Mouse (Mus musculus): ENCODE results near the gene Rtl5. TPM values are rescaled to one million over a fixed set of nuclear protein-coding genes. Genes with fewer than 3 reads are reported as not detected.

Rtl5 gene
- polyA plus RNA-seq, 1 experiment, result 6.8 TPM

GRCm38 (mm10) chrX:102067118-102067517 lies 4.0 kb downstream of the Rtl5 start:
- Histone ChIP-seq H3K4me1 (ENCODE audit: control insufficient read depth, insufficient read depth, low read length) (peaks cover 12% of the 10 kb centered on the region), H3K4me3 (replicated peaks; ENCODE audit: extremely low read depth, low read depth, low read length) (no peak overlapping the region)
- TF ChIP-seq CTCF (IDR thresholded peaks at IDR 0.05; ENCODE audit: insufficient read depth, low read length), result no peak
- no peak for TF ChIP-seq POLR2A (IDR thresholded peaks at IDR 0.05; ENCODE audit: borderline replicate concordance, extremely low read depth, low read depth, low read length)
- WGBS, result 75% methylated on average over 6 of the region's 6 CpGs
- DNase-seq, result no peak

- 33% methylated on average over 9 of the region's 9 CpGs for WGBS
- Histone ChIP-seq H3K4me1 (ENCODE audit: control insufficient read depth, insufficient read depth, low read length) (peaks cover 16% of the 10 kb centered on the region), H3K4me3 (replicated peaks; ENCODE audit: extremely low read depth, low read depth, low read length) (no peak overlapping the region)
- DNase-seq, result peak; percentile 62
- TF ChIP-seq CTCF (IDR thresholded peaks at IDR 0.05; ENCODE audit: insufficient read depth, low read length) (peak; percentile 86), POLR2A (IDR thresholded peaks at IDR 0.05; ENCODE audit: borderline replicate concordance, extremely low read depth, low read depth, low read length) (no peak)
These were observed 5.0 kb downstream of the Rtl5 start for GRCm38 (mm10) chrX:102066134-102066533.

- TF ChIP-seq POLR2A (IDR thresholded peaks at IDR 0.05; ENCODE audit: borderline replicate concordance, extremely low read depth, low read depth, low read length) (no peak), CTCF (IDR thresholded peaks at IDR 0.05; ENCODE audit: insufficient read depth, low read length) (no peak)
- DNase-seq, result no peak
- Histone ChIP-seq H3K4me1 (ENCODE audit: control insufficient read depth, insufficient read depth, low read length) (peaks cover 19% of the 10 kb centered on the region), H3K4me3 (replicated peaks; ENCODE audit: extremely low read depth, low read depth, low read length) (no peak overlapping the region)
- WGBS, result 49% methylated on average over 4 of the region's 4 CpGs
These were observed 5.8 kb downstream of the Rtl5 start for GRCm38 (mm10) chrX:102065213-102065775.

GRCm38 (mm10) chrX:102064062-102064461 lies 7.0 kb downstream of the Rtl5 start:
- no peak for TF ChIP-seq POLR2A (IDR thresholded peaks at IDR 0.05; ENCODE audit: borderline replicate concordance, extremely low read depth, low read depth, low read length)
- TF ChIP-seq CTCF (IDR thresholded peaks at IDR 0.05; ENCODE audit: insufficient read depth, low read length), result no peak
- 65% methylated on average over 3 of the region's 3 CpGs for WGBS
- no peak for DNase-seq
- H3K4me3 ChIP-seq (replicated peaks; ENCODE audit: extremely low read depth, low read depth, low read length), result no peak overlapping the region
- H3K4me1 ChIP-seq (ENCODE audit: control insufficient read depth, insufficient read depth, low read length), result peaks cover 18% of the 10 kb centered on the region

- WGBS, result 28% methylated on average over 2 of the region's 2 CpGs
- DNase-seq, result peak; percentile 40
These were observed 10.2 kb downstream of the Rtl5 start for GRCm38 (mm10) chrX:102060891-102061290.

GRCm38 (mm10) chrX:102060243-102060642 lies 10.9 kb downstream of the Rtl5 start:
- DNase-seq, result peak; percentile 19
- no peak overlapping the region for H3K4me3 ChIP-seq (replicated peaks; ENCODE audit: extremely low read depth, low read depth, low read length)
- 52% methylated on average over 5 of the region's 5 CpGs for WGBS
- TF ChIP-seq CTCF (IDR thresholded peaks at IDR 0.05; ENCODE audit: insufficient read depth, low read length) (no peak), POLR2A (IDR thresholded peaks at IDR 0.05; ENCODE audit: borderline replicate concordance, extremely low read depth, low read depth, low read length) (no peak)
- peaks cover 15% of the 10 kb centered on the region for H3K4me1 ChIP-seq (ENCODE audit: control insufficient read depth, insufficient read depth, low read length)

More at GRCm38 (mm10) chrX:102060891-102061290, 10.2 kb downstream of the Rtl5 start:
- Histone ChIP-seq H3K4me3 (replicated peaks; ENCODE audit: extremely low read depth, low read depth, low read length) (no peak overlapping the region), H3K4me1 (ENCODE audit: control insufficient read depth, insufficient read depth, low read length) (peaks cover 16% of the 10 kb centered on the region)
- TF ChIP-seq CTCF (IDR thresholded peaks at IDR 0.05; ENCODE audit: insufficient read depth, low read length), result no peak
- TF ChIP-seq POLR2A (IDR thresholded peaks at IDR 0.05; ENCODE audit: borderline replicate concordance, extremely low read depth, low read depth, low read length), result no peak

- TF ChIP-seq POLR2A (IDR thresholded peaks at IDR 0.05; ENCODE audit: borderline replicate concordance, extremely low read depth, low read depth, low read length), result no peak
- TF ChIP-seq CTCF (IDR thresholded peaks at IDR 0.05; ENCODE audit: insufficient read depth, low read length), result peak; percentile 33
- DNase-seq, result no peak
- WGBS, result 54% methylated on average over 9 of the region's 9 CpGs
- Histone ChIP-seq H3K4me1 (ENCODE audit: control insufficient read depth, insufficient read depth, low read length) (peaks cover 13% of the 10 kb centered on the region), H3K4me3 (replicated peaks; ENCODE audit: extremely low read depth, low read depth, low read length) (no peak overlapping the region)
These were observed 11.7 kb downstream of the Rtl5 start for GRCm38 (mm10) chrX:102059437-102059836.

- Histone ChIP-seq H3K4me3 (replicated peaks; ENCODE audit: extremely low read depth, low read depth, low read length) (no peak overlapping the region), H3K4me1 (ENCODE audit: control insufficient read depth, insufficient read depth, low read length) (no peaks in the 10 kb centered on the region)
- whole genome bisulfite sequencing, result 88% methylated on average over 4 of the region's 4 CpGs
- DNase-seq, result no peak
- TF ChIP-seq CTCF (IDR thresholded peaks at IDR 0.05; ENCODE audit: insufficient read depth, low read length) (no peak), POLR2A (IDR thresholded peaks at IDR 0.05; ENCODE audit: borderline replicate concordance, extremely low read depth, low read depth, low read length) (no peak)
These were observed 17.1 kb downstream of the Rtl5 start for GRCm38 (mm10) chrX:102054009-102054408.

- 81% methylated on average over 2 of the region's 2 CpGs for WGBS
- H3K4me3 ChIP-seq (replicated peaks; ENCODE audit: extremely low read depth, low read depth, low read length), result no peak overlapping the region
- TF ChIP-seq CTCF (IDR thresholded peaks at IDR 0.05; ENCODE audit: insufficient read depth, low read length), result no peak
- TF ChIP-seq POLR2A (IDR thresholded peaks at IDR 0.05; ENCODE audit: borderline replicate concordance, extremely low read depth, low read depth, low read length), result no peak
- no peak for DNase-seq
- no peaks in the 10 kb centered on the region for H3K4me1 ChIP-seq (ENCODE audit: control insufficient read depth, insufficient read depth, low read length)
These were observed 17.7 kb downstream of the Rtl5 start for GRCm38 (mm10) chrX:102053371-102053770.

- WGBS, result 69% methylated on average over 4 of the region's 4 CpGs
- Histone ChIP-seq H3K4me1 (ENCODE audit: control insufficient read depth, insufficient read depth, low read length) (no peaks in the 10 kb centered on the region), H3K4me3 (replicated peaks; ENCODE audit: extremely low read depth, low read depth, low read length) (no peak overlapping the region)
- no peak for TF ChIP-seq POLR2A (IDR thresholded peaks at IDR 0.05; ENCODE audit: borderline replicate concordance, extremely low read depth, low read depth, low read length)
- no peak for TF ChIP-seq CTCF (IDR thresholded peaks at IDR 0.05; ENCODE audit: insufficient read depth, low read length)
- DNase-seq, result no peak
These were observed 19.9 kb downstream of the Rtl5 start for GRCm38 (mm10) chrX:102051225-102051624.

All from lung, adult 2 months (tissue).